Mouse (Mus musculus): ENCODE data around the gene Vac14. TPM values are rescaled to one million over a fixed set of nuclear protein-coding genes. Genes with fewer than 3 reads are reported as not detected.

Vac14 gene
- total RNA-seq, 2 experiments from 2014 or later = 35.6 to 36.5 TPM

DNA sequence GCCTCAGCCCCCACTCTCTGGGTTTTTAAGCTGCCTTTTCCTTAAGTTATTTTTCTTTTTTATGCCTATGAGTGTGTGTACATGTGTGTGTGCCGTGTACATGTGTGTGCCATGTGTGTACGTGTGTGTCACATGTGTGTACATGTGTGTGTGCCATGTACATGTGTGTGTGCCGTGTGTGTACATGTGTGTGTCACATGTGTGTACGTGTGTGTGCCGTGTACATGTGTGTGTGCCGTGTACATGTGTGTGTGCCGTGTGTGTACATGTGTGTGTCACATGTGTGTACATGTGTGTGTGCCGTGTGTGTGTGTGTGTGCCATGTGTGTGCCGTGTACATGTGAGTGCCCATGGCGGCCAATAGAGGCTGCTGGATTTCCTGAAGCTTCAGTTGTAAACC, 126.8 kb downstream of the Vac14 start:
- DNase-seq (ENCODE audit: low spot score in 2 of 2) = no peak

GRCm38 (mm10) chr8:110746661-110747060, 128.3 kb downstream of the Vac14 start:
- no peak for DNase-seq (ENCODE audit: low spot score in 2 of 2)

DNA sequence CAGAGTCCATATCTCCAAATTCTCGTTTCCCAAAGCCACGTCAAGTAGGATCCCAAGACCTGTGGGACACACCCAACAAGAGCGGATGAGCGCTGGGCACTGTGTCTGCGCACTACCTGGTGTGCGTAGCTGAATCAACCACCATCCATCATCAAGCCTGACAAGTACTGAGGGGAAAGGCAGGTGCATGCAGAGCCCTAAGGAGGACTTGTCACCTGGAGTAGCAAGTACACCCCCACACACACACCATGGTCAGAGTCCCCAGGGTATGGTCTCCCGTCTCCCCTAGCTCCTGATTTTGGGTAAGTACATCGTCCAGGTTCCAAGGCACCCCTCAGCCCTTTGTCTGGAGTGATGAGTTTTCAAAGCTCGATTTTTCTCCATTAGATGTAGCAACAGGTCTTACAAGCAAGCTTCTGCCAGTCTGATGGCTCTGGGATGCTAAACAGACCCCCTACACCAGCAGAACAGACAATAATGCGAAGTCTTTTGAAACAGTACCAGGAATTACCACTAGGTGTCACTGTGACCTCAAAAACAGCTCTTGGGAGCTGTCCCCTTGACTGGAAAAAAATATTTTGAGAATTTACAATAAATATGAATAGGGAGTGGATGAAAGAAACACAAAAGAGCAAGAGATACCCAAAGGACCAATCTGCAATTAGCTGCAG, 131.2 kb downstream of the Vac14 start:
- DNase-seq (ENCODE audit: low spot score in 2 of 2) = peak; percentile 63 to 71

- no peak for DNase-seq (ENCODE audit: low spot score in 2 of 2)
Observed at GRCm38 (mm10) chr8:110750269-110750668, 131.9 kb downstream of the Vac14 start.

GRCm38 (mm10) chr8:110751490-110751889, 133.1 kb downstream of the Vac14 start:
- no peak for DNase-seq (ENCODE audit: low spot score in 2 of 2)

DNA sequence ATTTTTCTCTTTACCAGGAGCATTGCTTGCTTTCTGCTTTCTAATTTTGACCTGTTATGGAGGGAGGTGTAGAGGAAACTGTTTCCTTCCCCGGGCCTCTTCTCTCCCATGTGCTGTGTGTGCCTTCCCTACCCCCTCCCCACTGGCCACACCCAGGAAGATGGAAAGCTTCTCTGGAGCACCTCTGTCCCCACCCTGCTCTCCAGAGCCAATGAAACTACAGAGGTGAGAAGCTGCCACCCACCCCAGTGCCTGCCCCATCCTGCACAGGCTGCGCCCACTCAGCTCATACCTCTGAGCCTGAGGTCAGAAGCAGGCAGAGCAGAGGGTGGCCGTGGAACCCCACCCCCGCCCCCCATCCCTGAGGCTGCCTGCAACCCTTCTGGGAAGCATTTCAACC, 136.3 kb downstream of the Vac14 start:
- no peak for DNase-seq (ENCODE audit: low spot score in 2 of 2)

GRCm38 (mm10) chr8:110755511-110756170, 137.3 kb downstream of the Vac14 start:
- DNase-seq (ENCODE audit: low spot score in 2 of 2) = peak in 1 of 2 experiments; percentile 20

- no peak for DNase-seq (ENCODE audit: low spot score in 2 of 2)
Observed at GRCm38 (mm10) chr8:110756196-110756595, 137.8 kb downstream of the Vac14 start.

- DNase-seq (ENCODE audit: low spot score in 2 of 2) = no peak
Observed at GRCm38 (mm10) chr8:110760280-110760940, 142.0 kb downstream of the Vac14 start.

GRCm38 (mm10) chr8:110761185-110761584, 142.8 kb downstream of the Vac14 start:
- no peak for DNase-seq (ENCODE audit: low spot score in 2 of 2)

GRCm38 (mm10) chr8:110761988-110762387, 143.6 kb downstream of the Vac14 start:
- no peak for DNase-seq (ENCODE audit: low spot score in 2 of 2)

DNA sequence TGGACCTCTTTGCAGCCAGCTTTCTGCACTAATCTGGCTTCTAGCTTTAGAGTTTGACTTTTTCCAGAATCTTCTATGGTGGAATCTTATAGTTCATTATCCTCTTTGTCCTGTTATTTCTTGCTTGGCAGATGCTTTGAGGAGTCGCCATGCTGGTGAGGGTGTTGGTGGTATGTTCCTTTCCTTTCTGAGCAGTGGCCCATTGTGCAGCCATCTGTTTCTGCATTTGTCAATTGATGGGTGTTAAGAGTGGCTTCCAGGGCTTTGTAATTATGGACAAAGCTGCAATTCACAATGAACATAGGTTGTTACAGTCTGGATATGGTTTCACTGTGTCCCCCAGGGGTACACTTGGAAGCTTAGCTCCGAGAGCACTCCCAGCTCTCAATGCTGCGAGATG, 146.3 kb downstream of the Vac14 start:
- no peak for DNase-seq (ENCODE audit: low spot score in 2 of 2)

DNA sequence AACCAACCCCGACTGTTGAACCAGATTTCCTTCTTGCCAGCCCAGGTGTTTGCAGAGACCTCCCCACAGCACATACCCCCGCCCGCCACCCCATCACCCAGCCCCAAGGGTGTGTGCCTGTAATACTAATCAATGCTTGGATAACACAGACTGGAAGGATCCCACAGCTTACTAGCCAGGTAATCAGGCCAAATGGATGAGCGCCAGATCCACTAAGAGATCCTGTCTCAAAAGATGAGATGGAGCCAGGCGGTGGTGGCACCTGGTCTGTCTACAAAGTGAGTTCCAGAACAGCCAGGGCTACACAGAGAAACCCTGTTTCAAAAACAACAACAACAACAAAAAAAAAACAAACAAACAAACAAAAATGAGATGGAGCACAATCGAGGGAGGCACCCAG, 148.9 kb downstream of the Vac14 start:
- no peak for DNase-seq (ENCODE audit: low spot score in 2 of 2)

Other genes with a start within 250 kb of the Vac14 start
- 100 to 1,000 TPM; 254 to 265 TPM for gene Mtss1l, start 102.9 kb downstream of the Vac14 start, total RNA-seq (2021)
- 10 to 100 TPM; 50.9 to 52.8 TPM for gene Il34, start 187.3 kb downstream of the Vac14 start, total RNA-seq (2021)
- gene Cog4, start 228.0 kb downstream of the Vac14 start, total RNA-seq (2021) = 10 to 100 TPM; 49.4 to 52.1 TPM
- 10 to 100 TPM; 59.8 to 63.9 TPM for gene Sf3b3, start 228.2 kb downstream of the Vac14 start, total RNA-seq (2021)

Data from layer of hippocampus, postnatal 10 days (tissue).